Mouse (Mus musculus) splenic B cell, adult 2 months (primary cell): ENCODE measurements around the gene Ephb2.

ENCODE experiments used
- DNase-seq: peaks from one replicate; pipeline ENCODE4 v3.0.0-alpha.2; 2011; ENCODE audit warnings: low read depth, low spot score
- H3K27me3 ChIP-seq: 2 replicates; pipeline ENCODE4 v1.6.1; 2012; ENCODE audit warnings: mild to moderate bottlenecking, low read length, moderate library complexity, mixed read lengths; ENCODE audit not compliant: control insufficient read depth, poor library complexity, insufficient read depth, severe bottlenecking
- H3K36me3 ChIP-seq: 2 replicates; pipeline ENCODE4 v1.6.1; 2012; ENCODE audit warnings: mild to moderate bottlenecking, low read length, moderate library complexity, mixed read lengths; ENCODE audit not compliant: control insufficient read depth, poor library complexity, insufficient read depth, severe bottlenecking

Gene Ephb2

GRCm38 (mm10) chr4:136772952-136773584 lies 62.7 kb downstream of the Ephb2 start:
- no peak for DNase-seq
- Histone ChIP-seq H3K36me3 (no peaks in the 10 kb centered on the region), H3K27me3 (no peaks in the 10 kb centered on the region)

GRCm38 (mm10) chr4:136772318-136772717 lies 63.5 kb downstream of the Ephb2 start:
- Histone ChIP-seq H3K27me3 (no peaks in the 10 kb centered on the region), H3K36me3 (no peaks in the 10 kb centered on the region)
- DNase-seq = no peak

GRCm38 (mm10) chr4:136770718-136771117 lies 65.1 kb downstream of the Ephb2 start:
- Histone ChIP-seq H3K36me3 (no peaks in the 10 kb centered on the region), H3K27me3 (no peaks in the 10 kb centered on the region)
- no peak for DNase-seq

- DNase-seq = no peak
- H3K36me3 ChIP-seq = no peaks in the 10 kb centered on the region
- no peaks in the 10 kb centered on the region for H3K27me3 ChIP-seq
Measured at GRCm38 (mm10) chr4:136768499-136768898, 67.3 kb downstream of the Ephb2 start.

GRCm38 (mm10) chr4:136765080-136765479 lies 70.7 kb downstream of the Ephb2 start:
- no peak for DNase-seq
- H3K36me3 ChIP-seq = no peaks in the 10 kb centered on the region
- H3K27me3 ChIP-seq = no peaks in the 10 kb centered on the region

GRCm38 (mm10) chr4:136763349-136763748 lies 72.4 kb downstream of the Ephb2 start:
- no peak for DNase-seq
- H3K27me3 ChIP-seq = no peaks in the 10 kb centered on the region
- no peaks in the 10 kb centered on the region for H3K36me3 ChIP-seq

GRCm38 (mm10) chr4:136761713-136762380 lies 73.9 kb downstream of the Ephb2 start:
- H3K27me3 ChIP-seq = no peaks in the 10 kb centered on the region
- DNase-seq = no peak
- H3K36me3 ChIP-seq = no peaks in the 10 kb centered on the region

GRCm38 (mm10) chr4:136760882-136761281 lies 74.9 kb downstream of the Ephb2 start:
- DNase-seq = no peak
- Histone ChIP-seq H3K27me3 (no peaks in the 10 kb centered on the region), H3K36me3 (no peaks in the 10 kb centered on the region)

GRCm38 (mm10) chr4:136757096-136757495 lies 78.7 kb downstream of the Ephb2 start:
- no peak for DNase-seq
- H3K27me3 ChIP-seq = no peaks in the 10 kb centered on the region
- H3K36me3 ChIP-seq = no peaks in the 10 kb centered on the region

GRCm38 (mm10) chr4:136756486-136756885 lies 79.3 kb downstream of the Ephb2 start:
- no peak for DNase-seq
- H3K27me3 ChIP-seq = no peaks in the 10 kb centered on the region
- no peaks in the 10 kb centered on the region for H3K36me3 ChIP-seq

- Histone ChIP-seq H3K36me3 (no peaks in the 10 kb centered on the region), H3K27me3 (no peaks in the 10 kb centered on the region)
- no peak for DNase-seq
Measured at GRCm38 (mm10) chr4:136755364-136755811, 80.4 kb downstream of the Ephb2 start.

GRCm38 (mm10) chr4:136754256-136754655 lies 81.5 kb downstream of the Ephb2 start:
- no peaks in the 10 kb centered on the region for H3K27me3 ChIP-seq
- no peak for DNase-seq
- H3K36me3 ChIP-seq = no peaks in the 10 kb centered on the region

GRCm38 (mm10) chr4:136751355-136752020 lies 84.3 kb downstream of the Ephb2 start:
- H3K36me3 ChIP-seq = no peaks in the 10 kb centered on the region
- H3K27me3 ChIP-seq = no peaks in the 10 kb centered on the region
- DNase-seq = no peak

GRCm38 (mm10) chr4:136750578-136751338 lies 85.0 kb downstream of the Ephb2 start:
- H3K27me3 ChIP-seq = no peaks in the 10 kb centered on the region
- H3K36me3 ChIP-seq = no peaks in the 10 kb centered on the region
- no peak for DNase-seq
